Mouse (Mus musculus) cortical plate, adult 2 months (tissue): Measurements from ENCODE around the gene Pltp. TPM values are rescaled to one million over a fixed set of nuclear protein-coding genes. Genes with fewer than 3 reads are reported as not detected.
A peak's percentile ranks its signal among the peaks of the same experiment; 100 is the strongest.
"Not testable (repeated sequence)": the region's sequence is repeated elsewhere in the genome, so short reads cannot be mapped to it uniquely, and the experiment has no call there.

Experiments
- H3K27ac ChIP-seq: fragments of 200-500 bp; 2 replicates; pipeline ENCODE4 v1.5.1; 2012; ENCODE audit warnings: low read length, control low read depth, inconsistent platforms; ENCODE audit not compliant: insufficient read depth
- H3K4me1 ChIP-seq: fragments of 200-500 bp; 2 replicates; pipeline ENCODE4 v1.6.1; 2011; ENCODE audit warnings: low read length; ENCODE audit not compliant: control insufficient read depth, insufficient read depth
- H3K4me3 ChIP-seq: fragments of 200-500 bp; 2 replicates; pipeline ENCODE4 v1.5.1; 2011; ENCODE audit warnings: mild to moderate bottlenecking, low read length, control low read depth; ENCODE audit not compliant: insufficient read depth
- CTCF ChIP-seq: fragments of 200-500 bp; IDR thresholded peaks from 2 replicates; pipeline ENCODE4 v1.5.1; 2011; ENCODE audit warnings: mild to moderate bottlenecking, control low read depth, low read length; ENCODE audit not compliant: insufficient read depth; ENCODE audit errors: extremely low read depth
- POLR2A ChIP-seq: fragments of 200-500 bp; IDR thresholded peaks from 2 replicates; pipeline ENCODE4 v1.6.1; 2011; ENCODE audit warnings: mild to moderate bottlenecking, low read length, control low read depth; ENCODE audit not compliant: insufficient read depth; ENCODE audit errors: extremely low read depth
- polyA plus RNA-seq: library from polyadenylated mRNA; depleted of rRNA; stranded (reverse); fragments of >200 nt; gene quantifications from 2 replicates; pipeline ENCODE4 v1.2.3, GENCODE M21; 2012; rRNA removed

Gene Pltp
- polyA plus RNA-seq, 1 experiment = 186 TPM

DNA sequence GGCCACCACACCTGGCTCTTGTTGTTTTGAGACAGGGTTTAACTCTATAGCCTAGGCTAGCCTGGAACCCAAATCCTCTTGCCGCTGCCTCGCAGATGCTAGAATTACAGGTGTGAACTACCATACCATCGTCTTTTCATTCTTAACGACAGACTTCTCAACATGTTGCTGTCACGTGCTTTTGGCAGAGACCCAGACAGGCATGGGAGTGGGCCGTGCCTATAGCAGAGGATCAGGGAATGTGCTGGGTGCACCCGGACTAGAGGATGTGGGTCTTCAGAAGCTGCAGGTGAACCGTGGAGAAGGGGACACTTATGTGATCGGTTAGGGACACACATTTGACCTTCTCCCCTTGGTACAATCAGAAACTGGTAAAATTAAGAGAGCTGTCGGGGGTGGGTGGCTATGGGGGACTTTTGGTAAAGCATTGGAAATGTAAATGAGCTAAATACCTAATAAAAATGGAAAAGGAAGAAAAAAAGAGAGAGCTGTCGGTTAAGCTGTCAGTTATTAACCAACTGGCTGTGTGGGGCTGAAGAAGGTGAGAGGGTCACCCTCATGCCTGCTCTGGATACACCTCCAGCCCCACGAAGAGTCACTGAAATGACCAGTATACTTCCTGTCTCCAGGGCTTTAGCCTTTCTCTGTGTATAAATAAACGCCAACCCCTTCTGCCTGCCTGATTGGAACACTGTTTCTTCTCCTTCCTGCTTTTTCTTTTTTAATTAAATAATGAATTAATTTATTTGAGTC is 57.1 kb downstream of the Pltp start:
- TF ChIP-seq CTCF = no peak
- TF ChIP-seq POLR2A = no peak
- H3K27ac ChIP-seq = no peak overlapping the region
- H3K4me3 ChIP-seq = no peak overlapping the region
- peaks cover 3% of the 10 kb centered on the region; the same call in 1 of the 2 replicates for H3K4me1 ChIP-seq

DNA sequence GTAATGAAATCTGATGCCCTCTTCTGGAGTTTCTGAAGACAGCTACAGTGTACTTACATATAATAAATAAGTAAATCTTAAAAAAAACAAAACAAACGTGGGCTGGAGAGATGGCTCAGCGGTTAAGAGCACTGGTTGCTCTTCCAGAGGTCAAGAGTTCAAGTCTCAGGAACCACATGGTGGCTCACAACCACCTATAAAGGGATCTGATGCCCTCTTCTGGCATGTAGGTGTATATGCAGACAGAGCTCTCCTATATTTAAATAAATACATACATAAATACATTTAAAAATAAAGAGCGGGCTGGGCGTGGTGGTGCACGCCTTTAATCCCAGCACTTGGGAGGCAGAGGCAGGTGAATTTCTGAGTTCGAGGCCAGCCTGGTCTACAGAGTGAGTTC is 59.0 kb downstream of the Pltp start:
- not testable (repeated sequence) for H3K4me1 ChIP-seq, H3K27ac ChIP-seq, H3K4me3 ChIP-seq

GRCm38 (mm10) chr2:164795868-164796267 is 61.6 kb downstream of the Pltp start:
- no peak for TF ChIP-seq CTCF
- TF ChIP-seq POLR2A = no peak
- Histone ChIP-seq H3K4me3 (no peak overlapping the region), H3K27ac (no peak overlapping the region), H3K4me1 (no peaks in the 10 kb centered on the region)

DNA sequence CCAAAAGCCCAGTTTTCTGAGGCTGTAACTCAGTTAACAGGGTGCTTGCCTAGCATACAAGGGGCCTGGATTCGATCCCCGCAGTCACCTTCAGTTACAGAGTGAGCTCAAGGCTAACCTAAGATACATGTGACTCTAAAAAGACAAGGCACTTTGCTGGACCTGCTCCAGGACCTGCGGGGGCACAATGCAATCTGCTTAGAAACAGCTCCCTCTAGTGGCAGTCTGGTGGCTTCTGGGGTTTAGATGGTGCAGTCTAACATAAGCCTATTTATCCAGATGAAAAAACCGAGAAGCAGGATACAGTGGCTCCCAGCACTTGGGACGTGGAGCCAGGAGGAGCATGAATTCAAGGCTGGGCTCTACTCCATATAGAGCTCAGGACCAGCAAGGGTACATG is 63.2 kb downstream of the Pltp start:
- H3K4me3 ChIP-seq = no peak overlapping the region
- TF ChIP-seq CTCF = peak; percentile 88
- TF ChIP-seq POLR2A = no peak
- H3K4me1 ChIP-seq = no peaks in the 10 kb centered on the region
- no peak overlapping the region for H3K27ac ChIP-seq

DNA sequence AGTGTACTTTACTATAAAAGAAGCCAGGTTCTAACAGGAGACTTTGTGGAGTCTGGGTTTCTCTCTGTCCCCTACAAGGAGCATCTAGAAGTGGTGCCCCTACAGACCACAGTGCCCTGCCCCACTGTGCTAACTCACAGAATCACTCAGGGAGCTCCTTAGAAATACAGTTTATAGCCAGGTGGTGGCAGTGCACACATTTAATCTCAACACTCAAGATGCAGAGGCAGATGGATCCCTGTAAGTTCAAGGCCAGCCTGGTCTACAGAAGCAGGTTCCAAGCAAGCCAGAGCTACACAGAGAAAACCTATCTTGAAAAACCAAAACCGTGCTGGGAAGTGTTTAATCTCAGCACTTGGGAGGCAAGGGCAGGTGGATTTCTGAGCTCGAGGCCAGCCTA is 63.7 kb downstream of the Pltp start:
- H3K4me3 ChIP-seq = no peak overlapping the region
- no peaks in the 10 kb centered on the region for H3K4me1 ChIP-seq
- no peak overlapping the region for H3K27ac ChIP-seq
- TF ChIP-seq POLR2A (no peak), CTCF (0 out of 2 replicates have a peak, but pooled peaks have one; percentile 8)

GRCm38 (mm10) chr2:164793236-164793635 is 64.3 kb downstream of the Pltp start:
- TF ChIP-seq CTCF (peak; percentile 58), POLR2A (no peak)
- H3K27ac ChIP-seq = no peak overlapping the region
- H3K4me1 ChIP-seq = no peaks in the 10 kb centered on the region
- H3K4me3 ChIP-seq = no peak overlapping the region

GRCm38 (mm10) chr2:164792400-164793190 is 64.9 kb downstream of the Pltp start:
- Histone ChIP-seq H3K27ac (no peak overlapping the region), H3K4me1 (no peaks in the 10 kb centered on the region), H3K4me3 (no peak overlapping the region)
- no peak for TF ChIP-seq CTCF
- no peak for TF ChIP-seq POLR2A

GRCm38 (mm10) chr2:164791841-164792261 is 65.7 kb downstream of the Pltp start:
- no peak overlapping the region for H3K27ac ChIP-seq

GRCm38 (mm10) chr2:164790451-164790850 is 67.1 kb downstream of the Pltp start:
- H3K4me1 ChIP-seq = no peaks in the 10 kb centered on the region
- TF ChIP-seq CTCF (no peak), POLR2A (no peak)
- H3K27ac ChIP-seq = no peak overlapping the region
- no peak overlapping the region for H3K4me3 ChIP-seq

More at GRCm38 (mm10) chr2:164791841-164792261, 65.7 kb downstream of the Pltp start:
- Histone ChIP-seq H3K4me3 (no peak overlapping the region), H3K4me1 (no peaks in the 10 kb centered on the region)
- TF ChIP-seq CTCF (no peak), POLR2A (no peak)

Other genes with a start within 250 kb of the Pltp start
- gene Wfdc6b, start 244.2 kb downstream of the Pltp start, polyA plus RNA-seq = not detected in 2 replicates
- not detected in 2 replicates for gene Wfdc8, start 244.1 kb downstream of the Pltp start, polyA plus RNA-seq
- not detected in 2 replicates for gene Wfdc16, start 218.9 kb downstream of the Pltp start, polyA plus RNA-seq
- not detected in 2 replicates for gene Wfdc10, start 201.7 kb downstream of the Pltp start, polyA plus RNA-seq
- gene Wfdc9, start 201.1 kb downstream of the Pltp start, polyA plus RNA-seq = not detected in 2 replicates
- gene Wfdc11, start 183.6 kb downstream of the Pltp start, polyA plus RNA-seq = not detected in 2 replicates
- not detected in 2 replicates for gene Wfdc13, start 172.6 kb downstream of the Pltp start, polyA plus RNA-seq
- gene Spint4, start 159.2 kb downstream of the Pltp start, polyA plus RNA-seq = not detected in 2 replicates
- not detected in 2 replicates for gene Spint5, start 142.4 kb downstream of the Pltp start, polyA plus RNA-seq
- 2.4 and 2.6 TPM in 2 replicates for gene Wfdc3, start 111.8 kb downstream of the Pltp start, polyA plus RNA-seq
- 35.5 and 36.4 TPM in 2 replicates for gene Dnttip1, start 111.7 kb downstream of the Pltp start, polyA plus RNA-seq
- gene Ube2c, start 87.8 kb downstream of the Pltp start, polyA plus RNA-seq = 1.4 and 3.0 TPM in 2 replicates
- gene Tnnc2, start 77.7 kb downstream of the Pltp start, polyA plus RNA-seq = 1.3 and 1.6 TPM in 2 replicates
- gene Snx21, start 71.9 kb downstream of the Pltp start, polyA plus RNA-seq = 55.7 and 64.2 TPM in 2 replicates
- gene Acot8, start 52.8 kb downstream of the Pltp start, polyA plus RNA-seq = 29.8 and 30.3 TPM in 2 replicates
- 7.2 and 7.6 TPM in 2 replicates for gene Zswim3, start 52.6 kb downstream of the Pltp start, polyA plus RNA-seq
- gene Zswim1, start 35.0 kb downstream of the Pltp start, polyA plus RNA-seq = 17.0 and 17.3 TPM in 2 replicates
- gene Spata25, start 29.2 kb downstream of the Pltp start, polyA plus RNA-seq = 0.23 and 0.66 TPM in 2 replicates
- gene Ctsa, start 24.8 kb downstream of the Pltp start, polyA plus RNA-seq = 200 and 204 TPM in 2 replicates
- 5.0 and 5.2 TPM in 2 replicates for gene Neurl2, start 24.3 kb downstream of the Pltp start, polyA plus RNA-seq
- 39.1 and 41.7 TPM in 2 replicates for gene Pcif1, start 21.6 kb upstream of the Pltp start, polyA plus RNA-seq
- gene Zfp335, start 54.0 kb upstream of the Pltp start, polyA plus RNA-seq = 29.1 and 30.2 TPM in 2 replicates
- gene Mmp9, start 83.1 kb upstream of the Pltp start, polyA plus RNA-seq = 1.1 and 1.5 TPM in 2 replicates
- 396 and 421 TPM in 2 replicates for gene Slc12a5, start 103.1 kb upstream of the Pltp start, polyA plus RNA-seq
- 48.0 and 53.1 TPM in 2 replicates for gene Ncoa5, start 177.2 kb upstream of the Pltp start, polyA plus RNA-seq
- gene Cd40, start 197.9 kb upstream of the Pltp start, polyA plus RNA-seq = 2.0 TPM in 2 replicates
- gene 1700025C18Rik, start 233.0 kb upstream of the Pltp start, polyA plus RNA-seq = not detected in 2 replicates